Mouse (Mus musculus): Measurements from ENCODE around the gene Gnb5. TPM values are rescaled to one million over a fixed set of nuclear protein-coding genes. Genes with fewer than 3 reads are reported as not detected.

The Gnb5 gene
- total RNA-seq, 1 experiment from 2014 or later: 6.5 TPM

- peak; percentile 42 to 48; a peak in 2 of 4 replicates for ATAC-seq (replicated peaks in 1 of 2; ENCODE audit: insufficient read depth in 1 of 2, low FRiP score in 2 of 2, low TSS enrichment in 1 of 2, low read depth in 1 of 2, poor library complexity in 2 of 2, severe bottlenecking in 2 of 2)
Observed at GRCm38 (mm10) chr9:75289545-75289944, 16.5 kb upstream of the Gnb5 start.

DNA sequence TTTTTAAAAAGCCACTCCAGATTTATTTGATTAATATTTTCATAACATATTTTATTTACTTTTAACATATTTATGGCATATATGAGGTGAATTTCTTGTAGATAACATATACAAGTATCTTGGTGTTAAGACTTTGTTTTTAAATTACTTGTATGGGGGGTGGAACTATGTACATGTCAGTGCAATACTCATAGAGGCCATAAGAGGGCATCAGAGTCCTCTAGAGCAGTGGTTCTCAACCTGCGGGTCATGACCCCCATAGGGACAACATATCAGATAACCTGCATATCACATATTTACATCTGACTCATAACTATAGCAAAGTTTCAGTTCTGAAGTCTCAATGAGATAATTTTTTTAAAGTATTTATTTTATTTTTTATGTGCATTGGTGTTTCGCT lies 6.7 kb upstream of the Gnb5 start:
- ATAC-seq (replicated peaks in 1 of 2; ENCODE audit: insufficient read depth in 1 of 2, low FRiP score in 2 of 2, low TSS enrichment in 1 of 2, low read depth in 1 of 2, poor library complexity in 2 of 2, severe bottlenecking in 2 of 2): no peak; a peak in 1 of 4 replicates

- ATAC-seq (replicated peaks in 1 of 2; ENCODE audit: insufficient read depth in 1 of 2, low FRiP score in 2 of 2, low TSS enrichment in 1 of 2, low read depth in 1 of 2, poor library complexity in 2 of 2, severe bottlenecking in 2 of 2): no peak
Observed at GRCm38 (mm10) chr9:75303033-75303432, 3.1 kb upstream of the Gnb5 start.

DNA sequence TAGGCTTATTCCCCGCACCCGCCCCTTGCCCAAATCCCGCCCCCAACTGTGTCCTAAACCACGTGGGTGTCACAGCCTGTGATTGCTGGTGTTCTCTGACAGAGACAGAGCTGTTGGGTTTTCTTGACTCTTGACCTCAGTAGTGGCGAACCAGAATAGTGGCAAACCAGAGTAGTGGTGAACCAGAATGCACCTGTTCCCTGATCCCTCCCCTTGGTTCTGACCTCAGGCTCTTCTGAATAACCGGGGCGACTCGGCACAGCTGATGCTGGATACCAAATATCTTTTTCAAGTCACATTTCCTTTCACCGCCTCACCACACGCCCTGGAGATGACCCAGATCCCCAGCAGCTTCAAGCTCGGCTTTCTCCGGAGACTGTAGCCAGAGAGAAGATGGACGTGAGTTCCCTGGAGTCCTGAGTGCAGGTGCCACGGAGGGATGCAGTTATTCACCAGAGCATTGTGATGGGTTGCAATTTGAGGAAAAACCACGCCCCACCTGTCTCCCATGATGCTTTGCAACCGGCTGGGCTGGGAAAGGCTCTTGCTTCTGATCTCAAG lies 2.3 kb upstream of the Gnb5 start:
- ATAC-seq (replicated peaks in 1 of 2; ENCODE audit: insufficient read depth in 1 of 2, low FRiP score in 2 of 2, low TSS enrichment in 1 of 2, low read depth in 1 of 2, poor library complexity in 2 of 2, severe bottlenecking in 2 of 2): no peak

DNA sequence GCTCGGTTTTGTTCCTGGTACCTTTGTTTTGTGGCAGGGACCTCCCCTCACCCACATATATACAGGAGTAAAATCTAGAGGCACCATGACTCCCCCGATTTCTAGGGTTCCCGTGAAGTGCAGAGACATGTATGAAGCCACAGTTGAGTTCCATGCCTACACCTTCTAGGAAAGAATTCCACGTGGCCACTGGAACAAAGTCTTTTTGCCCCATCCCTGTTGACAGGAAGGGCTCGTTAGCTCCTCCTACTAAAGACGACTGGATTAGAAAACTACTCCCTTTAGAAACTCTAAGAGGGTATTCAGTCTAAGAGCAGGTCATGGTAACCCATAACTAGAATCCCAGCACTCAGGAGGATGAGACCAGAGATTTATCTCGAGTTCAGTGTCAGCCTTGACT lies 1.8 kb upstream of the Gnb5 start:
- no peak for ATAC-seq (replicated peaks in 1 of 2; ENCODE audit: insufficient read depth in 1 of 2, low FRiP score in 2 of 2, low TSS enrichment in 1 of 2, low read depth in 1 of 2, poor library complexity in 2 of 2, severe bottlenecking in 2 of 2)

- no peak for ATAC-seq (replicated peaks in 1 of 2; ENCODE audit: insufficient read depth in 1 of 2, low FRiP score in 2 of 2, low TSS enrichment in 1 of 2, low read depth in 1 of 2, poor library complexity in 2 of 2, severe bottlenecking in 2 of 2)
Observed at GRCm38 (mm10) chr9:75307015-75307414, 927 bp downstream of the Gnb5 start.

DNA sequence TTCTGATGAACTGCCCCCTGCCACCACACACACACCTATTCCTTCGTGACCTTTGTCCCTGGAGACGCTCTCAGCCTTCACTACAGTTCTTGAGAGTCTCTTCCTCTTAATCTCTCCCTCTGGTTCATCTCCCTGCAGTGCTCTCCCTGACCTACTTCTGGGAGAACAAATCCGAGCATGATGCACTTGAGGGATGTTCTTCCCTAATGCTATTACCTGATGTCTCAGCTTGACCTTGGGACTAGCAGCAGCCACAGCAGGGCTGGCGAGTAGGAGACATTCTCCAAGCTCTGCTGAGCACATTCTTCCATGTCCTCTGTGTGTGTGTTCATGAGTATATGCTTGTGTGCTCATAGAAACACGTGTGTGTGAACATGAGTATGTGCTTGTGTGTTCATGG lies 2.5 kb downstream of the Gnb5 start:
- no peak for ATAC-seq (replicated peaks in 1 of 2; ENCODE audit: insufficient read depth in 1 of 2, low FRiP score in 2 of 2, low TSS enrichment in 1 of 2, low read depth in 1 of 2, poor library complexity in 2 of 2, severe bottlenecking in 2 of 2)

GRCm38 (mm10) chr9:75312008-75312407 lies 5.9 kb downstream of the Gnb5 start:
- ATAC-seq (replicated peaks in 1 of 2; ENCODE audit: insufficient read depth in 1 of 2, low FRiP score in 2 of 2, low TSS enrichment in 1 of 2, low read depth in 1 of 2, poor library complexity in 2 of 2, severe bottlenecking in 2 of 2): no peak; a peak in 1 of 4 replicates

DNA sequence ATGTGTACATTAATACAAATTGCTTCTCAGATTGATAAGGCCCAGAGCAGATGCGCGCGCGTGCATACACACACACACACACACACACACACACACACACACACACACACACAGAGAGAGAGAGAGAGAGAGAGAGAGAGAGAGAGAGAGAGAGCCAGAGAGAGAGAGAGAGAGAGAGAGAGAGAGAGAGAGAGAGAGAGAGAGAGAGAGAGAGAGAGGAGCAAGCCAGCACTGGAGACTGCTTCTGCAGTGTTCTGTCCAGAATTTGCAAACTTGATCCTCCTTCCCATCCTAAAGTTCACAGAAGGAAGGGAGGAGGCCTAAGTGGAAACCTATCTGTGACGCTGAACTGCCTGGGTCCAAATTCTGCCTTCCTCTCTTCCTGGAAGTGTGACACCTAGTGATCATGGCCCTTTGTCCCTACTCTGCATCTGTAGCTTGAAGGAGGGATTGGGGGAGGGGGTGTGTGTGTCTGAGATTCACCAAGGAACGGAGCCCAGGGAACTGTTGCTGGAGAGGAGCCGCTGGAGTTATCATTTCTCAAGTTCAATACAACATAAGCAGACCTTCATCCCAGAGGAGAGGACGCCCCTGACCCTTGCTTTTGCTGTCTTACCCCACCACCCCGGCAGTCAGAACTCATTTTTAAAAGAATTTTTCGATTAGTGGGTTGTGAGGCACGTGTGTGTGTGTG lies 7.2 kb downstream of the Gnb5 start:
- no peak for ATAC-seq (replicated peaks in 1 of 2; ENCODE audit: insufficient read depth in 1 of 2, low FRiP score in 2 of 2, low TSS enrichment in 1 of 2, low read depth in 1 of 2, poor library complexity in 2 of 2, severe bottlenecking in 2 of 2)

GRCm38 (mm10) chr9:75313832-75314516 lies 7.9 kb downstream of the Gnb5 start:
- peak; percentile 83 to 85 for ATAC-seq (replicated peaks in 1 of 2; ENCODE audit: insufficient read depth in 1 of 2, low FRiP score in 2 of 2, low TSS enrichment in 1 of 2, low read depth in 1 of 2, poor library complexity in 2 of 2, severe bottlenecking in 2 of 2)

GRCm38 (mm10) chr9:75314517-75315105 lies 8.5 kb downstream of the Gnb5 start:
- no peak for ATAC-seq (replicated peaks in 1 of 2; ENCODE audit: insufficient read depth in 1 of 2, low FRiP score in 2 of 2, low TSS enrichment in 1 of 2, low read depth in 1 of 2, poor library complexity in 2 of 2, severe bottlenecking in 2 of 2)

DNA sequence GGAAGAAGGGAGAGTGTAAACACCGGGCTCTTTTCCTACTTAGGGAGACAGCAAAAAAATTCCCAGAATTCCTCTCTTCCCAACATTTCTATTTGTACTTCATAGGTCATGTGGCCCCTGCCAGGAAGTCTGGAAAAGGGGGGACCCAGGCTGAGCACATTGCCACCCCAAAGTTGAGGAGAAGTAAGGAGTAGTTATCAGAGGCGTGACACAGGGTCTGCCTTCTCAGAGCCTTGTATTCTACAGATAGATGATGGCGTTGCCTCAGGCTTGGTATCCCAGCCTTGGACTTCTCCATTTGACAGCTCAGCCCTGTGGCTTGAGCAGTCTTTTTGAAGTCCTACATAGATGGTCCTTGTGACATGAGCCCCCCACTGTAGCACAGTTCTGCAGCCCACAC lies 9.2 kb downstream of the Gnb5 start:
- ATAC-seq (replicated peaks in 1 of 2; ENCODE audit: insufficient read depth in 1 of 2, low FRiP score in 2 of 2, low TSS enrichment in 1 of 2, low read depth in 1 of 2, poor library complexity in 2 of 2, severe bottlenecking in 2 of 2): no peak

GRCm38 (mm10) chr9:75316771-75317170 lies 10.7 kb downstream of the Gnb5 start:
- ATAC-seq (replicated peaks in 1 of 2; ENCODE audit: insufficient read depth in 1 of 2, low FRiP score in 2 of 2, low TSS enrichment in 1 of 2, low read depth in 1 of 2, poor library complexity in 2 of 2, severe bottlenecking in 2 of 2): no peak

- no peak for ATAC-seq (replicated peaks in 1 of 2; ENCODE audit: insufficient read depth in 1 of 2, low FRiP score in 2 of 2, low TSS enrichment in 1 of 2, low read depth in 1 of 2, poor library complexity in 2 of 2, severe bottlenecking in 2 of 2)
Observed at GRCm38 (mm10) chr9:75318196-75318595, 12.1 kb downstream of the Gnb5 start.

GRCm38 (mm10) chr9:75319365-75319764 lies 13.3 kb downstream of the Gnb5 start:
- no peak for ATAC-seq (replicated peaks in 1 of 2; ENCODE audit: insufficient read depth in 1 of 2, low FRiP score in 2 of 2, low TSS enrichment in 1 of 2, low read depth in 1 of 2, poor library complexity in 2 of 2, severe bottlenecking in 2 of 2)

- no peak for ATAC-seq (replicated peaks in 1 of 2; ENCODE audit: insufficient read depth in 1 of 2, low FRiP score in 2 of 2, low TSS enrichment in 1 of 2, low read depth in 1 of 2, poor library complexity in 2 of 2, severe bottlenecking in 2 of 2)
Observed at GRCm38 (mm10) chr9:75322099-75322885, 16.2 kb downstream of the Gnb5 start.

DNA sequence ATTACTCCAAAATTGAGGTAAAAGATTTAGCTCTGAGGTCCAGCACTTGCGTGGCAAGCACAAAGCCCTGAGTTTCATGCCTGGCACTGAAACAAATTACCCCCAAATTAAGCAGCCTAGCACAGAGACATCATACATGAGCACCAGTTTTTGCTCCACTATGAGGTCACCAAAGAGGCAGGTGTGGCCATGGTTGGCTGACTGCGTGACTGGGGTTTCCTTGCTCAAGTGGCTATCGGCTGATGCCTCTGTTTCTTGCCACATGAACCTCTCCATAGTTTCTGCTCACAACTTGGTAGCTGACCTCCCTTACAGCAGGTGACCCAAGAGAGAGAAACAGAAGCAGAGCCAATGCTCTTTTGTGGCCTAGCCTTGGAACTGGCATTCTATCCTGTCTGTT lies 22.0 kb downstream of the Gnb5 start:
- no peak for ATAC-seq (replicated peaks in 1 of 2; ENCODE audit: insufficient read depth in 1 of 2, low FRiP score in 2 of 2, low TSS enrichment in 1 of 2, low read depth in 1 of 2, poor library complexity in 2 of 2, severe bottlenecking in 2 of 2)

- ATAC-seq (replicated peaks in 1 of 2; ENCODE audit: insufficient read depth in 1 of 2, low FRiP score in 2 of 2, low TSS enrichment in 1 of 2, low read depth in 1 of 2, poor library complexity in 2 of 2, severe bottlenecking in 2 of 2): no peak
Observed at GRCm38 (mm10) chr9:75330821-75331220, 24.7 kb downstream of the Gnb5 start.
